Mouse (Mus musculus) CD4-positive, CD25-positive, alpha-beta regulatory T cell, adult 2 months (primary cell): ENCODE results near the gene Csnk2a2.

Experiments
- DNase-seq: peaks from one replicate; pipeline ENCODE4 v3.0.0-alpha.2; 2012; ENCODE audit warnings: low read depth, low spot score

Csnk2a2 gene

GRCm38 (mm10) chr8:95487800-95488697, 1.8 kb downstream of the Csnk2a2 start:
- DNase-seq: peak; percentile 37

GRCm38 (mm10) chr8:95470008-95470407, 19.8 kb downstream of the Csnk2a2 start:
- no peak for DNase-seq

DNA sequence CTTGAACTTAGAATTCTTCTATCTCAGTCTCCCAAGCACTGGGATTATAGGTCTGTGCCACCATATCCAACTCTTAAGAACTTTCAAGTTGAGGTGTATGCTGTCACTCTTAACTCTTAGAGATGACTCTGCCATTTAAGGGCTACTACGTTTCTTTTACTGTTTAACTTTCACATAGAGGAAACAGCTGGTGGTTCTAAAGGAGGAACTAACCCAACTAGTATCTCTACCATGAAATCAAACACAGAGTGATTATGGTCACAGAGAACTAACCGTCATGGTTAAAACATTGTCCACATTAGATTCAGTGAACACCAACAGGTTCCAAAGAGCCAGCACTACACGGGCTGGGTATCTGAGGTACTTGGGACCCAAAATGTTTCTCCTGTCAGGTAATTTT, 20.8 kb downstream of the Csnk2a2 start:
- DNase-seq: no peak

DNA sequence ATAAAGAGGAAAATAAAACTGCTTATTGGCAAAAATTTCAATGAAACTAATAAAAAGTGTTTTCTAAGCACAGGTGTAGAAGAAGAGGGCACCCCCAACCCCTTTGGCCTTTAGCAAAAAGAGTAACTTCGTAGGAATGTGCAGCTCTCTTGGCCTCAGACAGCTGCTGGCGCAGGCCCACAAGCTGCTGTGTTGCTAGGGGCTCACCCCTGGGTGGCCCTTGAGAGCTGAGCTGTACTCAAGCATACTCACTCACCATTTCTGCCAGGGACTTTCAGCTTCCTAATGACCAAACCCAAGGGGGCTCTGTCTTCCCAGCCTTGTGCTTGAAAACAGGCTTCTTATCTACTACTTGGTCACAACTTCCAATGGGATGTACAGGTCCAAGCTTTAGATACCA, 23.3 kb downstream of the Csnk2a2 start:
- no peak for DNase-seq

- no peak for DNase-seq
Observed at GRCm38 (mm10) chr8:95452518-95452917, 37.3 kb downstream of the Csnk2a2 start.

DNA sequence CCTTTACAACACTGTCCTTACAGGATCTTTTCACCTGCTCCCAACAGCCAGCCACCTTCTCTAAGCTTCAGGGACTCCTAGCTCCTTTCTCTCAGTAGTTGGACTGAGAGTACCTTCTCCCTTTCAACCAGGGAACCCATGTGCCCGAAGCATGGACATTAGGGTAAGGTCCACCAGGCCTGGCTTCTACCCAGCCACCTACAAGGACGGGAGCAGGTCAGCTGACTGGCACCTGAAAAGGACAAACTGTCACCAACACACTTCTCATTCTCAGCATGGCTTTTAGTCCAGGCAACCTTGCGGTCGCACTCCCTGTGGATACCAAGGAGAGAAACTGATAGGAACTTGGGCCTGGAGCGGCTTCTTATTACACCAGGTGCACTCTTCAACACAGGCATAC, 39.6 kb downstream of the Csnk2a2 start:
- DNase-seq: no peak

DNA sequence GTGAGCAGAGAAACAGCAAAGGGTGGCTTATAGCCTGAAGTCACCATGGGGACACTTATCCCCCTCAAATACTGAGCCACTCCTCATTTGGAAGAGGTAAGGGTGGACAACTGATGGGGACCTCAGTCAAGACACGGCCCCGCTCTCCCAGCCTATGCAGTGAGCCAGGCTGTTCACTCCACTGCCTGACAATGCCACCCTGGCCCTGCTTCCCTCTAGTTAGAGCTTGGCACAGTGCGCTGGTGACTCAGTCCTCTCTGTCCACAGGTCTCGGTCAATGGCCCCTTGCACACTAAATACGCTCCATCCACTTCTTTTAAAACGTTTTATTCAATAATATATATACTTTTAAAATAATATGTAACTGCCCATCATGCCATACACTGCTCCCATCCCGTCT, 42.2 kb downstream of the Csnk2a2 start:
- DNase-seq: no peak

- no peak for DNase-seq
Observed at GRCm38 (mm10) chr8:95445042-95445441, 44.8 kb downstream of the Csnk2a2 start.

DNA sequence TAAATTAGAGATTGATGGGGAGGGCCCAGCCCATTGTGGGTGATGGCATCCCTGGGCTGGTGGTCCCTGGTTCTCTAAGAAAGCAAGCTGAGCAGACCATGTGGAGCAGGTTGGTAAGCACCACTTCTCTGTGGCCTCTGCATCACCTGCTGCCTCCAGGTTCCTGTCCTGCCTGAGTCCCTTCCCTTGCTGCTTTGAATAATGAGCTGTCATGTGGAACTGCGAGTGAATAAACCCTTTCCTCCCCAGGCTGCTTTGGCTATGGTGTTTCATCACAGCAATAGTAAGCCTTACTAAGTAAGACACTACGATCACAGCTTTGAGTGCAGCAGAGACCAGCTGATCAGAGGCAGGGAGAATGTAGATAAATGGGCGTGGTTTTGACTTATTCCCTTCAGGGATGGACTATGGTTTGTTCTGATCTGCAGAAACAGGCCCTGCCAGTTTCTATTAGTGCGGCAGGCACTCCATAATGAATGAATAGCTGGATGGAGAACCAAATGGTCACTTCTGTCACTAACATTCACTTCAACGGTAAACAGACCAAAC, 48.3 kb downstream of the Csnk2a2 start:
- no peak for DNase-seq

DNA sequence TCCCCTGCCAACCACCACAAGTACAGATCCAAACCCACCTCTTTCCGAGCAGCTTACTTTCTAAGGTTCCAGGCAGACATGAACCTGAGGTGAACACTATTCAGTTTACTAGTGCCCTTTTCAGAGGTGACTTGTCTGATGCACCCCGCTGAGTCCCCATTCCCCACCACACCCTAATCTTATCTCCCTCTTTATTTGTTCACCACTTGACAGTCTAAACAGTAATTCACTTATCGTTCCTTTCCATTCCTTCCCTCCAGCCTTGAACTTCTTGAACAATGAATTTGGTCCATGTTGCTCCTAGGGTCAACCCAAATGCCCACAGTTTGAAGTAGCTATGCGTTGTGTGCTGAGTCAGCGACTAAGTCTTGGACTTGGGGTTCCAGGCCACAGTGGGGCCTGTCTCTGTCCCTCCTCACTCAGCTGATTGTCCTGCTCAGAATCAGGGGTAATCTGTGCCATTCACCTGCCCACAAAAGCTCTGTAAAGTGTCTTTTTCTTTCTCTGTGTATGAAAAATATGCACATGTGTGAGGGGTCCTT, 49.6 kb downstream of the Csnk2a2 start:
- no peak for DNase-seq

DNA sequence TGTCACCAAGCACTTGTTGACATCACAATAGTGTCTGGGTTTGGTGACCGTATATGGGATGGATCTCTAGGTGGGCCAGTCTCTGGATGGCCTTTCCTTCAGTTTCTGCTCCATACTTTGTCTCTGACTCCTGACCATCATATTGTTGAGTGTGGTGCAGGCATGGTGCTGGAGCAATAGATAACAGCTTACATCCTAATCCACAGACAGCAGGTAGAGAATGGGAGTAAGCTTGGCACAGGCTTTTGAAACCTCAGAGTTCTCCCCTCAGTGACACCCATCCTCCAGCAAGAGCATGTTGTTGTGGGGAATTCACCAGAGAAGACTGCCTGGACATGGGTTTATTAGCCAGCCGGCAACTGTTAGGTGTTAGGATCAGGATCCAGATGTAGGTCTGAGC, 50.4 kb downstream of the Csnk2a2 start:
- DNase-seq: no peak

DNA sequence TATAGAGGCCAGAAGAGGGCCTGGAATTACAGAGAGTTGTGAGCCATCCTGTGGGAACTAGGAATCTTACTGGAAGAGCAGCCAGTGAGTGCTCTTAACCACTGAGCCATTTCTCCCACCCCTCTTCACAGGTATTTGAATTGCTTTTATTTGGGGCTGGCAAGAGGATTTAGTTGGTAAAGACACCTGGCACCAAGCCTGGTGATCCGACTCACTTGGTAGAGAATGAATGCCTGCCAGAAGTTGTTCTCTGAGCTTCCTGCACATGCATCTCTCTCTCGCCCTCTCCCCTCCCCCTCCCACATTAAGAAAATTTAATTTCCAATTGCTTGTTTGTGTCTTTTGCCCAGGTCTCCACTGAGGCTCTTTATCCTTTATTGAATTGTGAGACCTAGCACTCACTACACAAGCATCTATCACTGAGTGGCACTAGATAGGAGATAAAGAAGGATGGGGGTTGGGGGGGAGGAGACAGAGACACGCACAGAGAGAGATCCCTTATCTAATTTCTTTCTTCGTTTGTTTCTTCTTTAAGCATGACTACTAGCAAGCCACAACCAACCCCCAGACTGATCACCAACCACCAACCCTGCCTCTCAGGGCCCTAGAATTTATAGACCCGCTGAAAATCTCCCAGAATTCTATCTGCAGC, 52.4 kb downstream of the Csnk2a2 start:
- no peak for DNase-seq

GRCm38 (mm10) chr8:95435930-95436329, 53.9 kb downstream of the Csnk2a2 start:
- peak; percentile 30 for DNase-seq

GRCm38 (mm10) chr8:95435471-95435870, 54.4 kb downstream of the Csnk2a2 start:
- no peak for DNase-seq

DNA sequence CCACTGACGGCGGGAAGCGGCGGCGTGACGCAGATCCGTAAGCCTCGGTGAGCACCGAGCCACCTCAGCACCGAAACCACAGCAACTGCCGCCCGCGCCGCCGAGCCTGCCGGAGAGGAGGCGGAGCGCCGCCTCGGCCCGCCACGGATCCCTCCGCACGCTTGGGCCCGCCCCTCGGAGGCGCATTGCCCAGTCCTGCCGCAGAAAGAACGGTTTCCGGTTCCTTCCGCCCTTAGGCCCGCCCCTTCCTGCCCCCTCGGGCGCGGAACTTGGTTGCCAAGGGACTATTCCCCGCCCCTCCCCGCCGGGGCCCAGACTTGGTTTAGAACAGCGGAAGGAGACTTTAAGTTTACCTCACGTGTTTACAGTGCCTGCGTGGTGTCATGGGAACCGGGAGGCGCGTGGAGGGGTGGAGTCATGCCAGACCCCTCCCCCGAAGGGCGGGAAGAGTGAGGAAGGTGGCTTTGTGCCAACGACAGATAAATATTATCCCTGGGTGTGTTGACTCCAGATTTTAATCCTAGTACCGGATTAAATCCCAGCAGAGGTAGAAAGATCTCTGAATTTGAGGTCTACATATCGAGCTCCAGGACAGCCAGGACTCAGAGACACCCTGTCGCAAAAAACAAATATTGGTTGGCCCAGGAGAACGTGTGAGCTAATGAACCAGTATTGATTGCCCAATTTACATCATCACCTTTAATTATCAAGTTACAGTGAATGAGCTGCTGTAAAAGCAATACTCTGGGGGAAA, 55.0 kb downstream of the Csnk2a2 start, which contains the start of gene Cfap20:
Gene Cfap20, minus strand, starts transcription at position 184 of the 754 bp plus-strand sequence.
- peak; percentile 100 for DNase-seq

DNA sequence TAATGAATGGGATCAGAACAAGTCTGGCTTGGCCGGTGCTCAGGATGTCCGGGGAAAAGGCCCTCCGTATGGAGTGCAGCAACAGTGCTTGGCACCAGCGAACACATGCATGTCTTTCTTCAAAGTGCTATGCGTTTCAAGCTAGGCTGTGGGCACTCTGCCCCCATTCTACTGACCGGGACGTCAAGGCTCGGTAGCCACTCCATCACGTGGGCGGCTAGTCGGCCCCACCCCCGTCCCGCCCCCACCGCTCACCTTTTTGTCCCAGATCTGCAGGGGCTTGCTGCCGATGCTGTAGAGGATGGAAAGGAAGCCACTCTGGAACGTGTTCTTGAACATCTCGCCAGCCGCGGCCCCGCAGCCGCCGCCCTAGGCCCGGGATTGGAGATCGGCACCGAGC, 55.6 kb downstream of the Csnk2a2 start:
- DNase-seq: no peak

DNA sequence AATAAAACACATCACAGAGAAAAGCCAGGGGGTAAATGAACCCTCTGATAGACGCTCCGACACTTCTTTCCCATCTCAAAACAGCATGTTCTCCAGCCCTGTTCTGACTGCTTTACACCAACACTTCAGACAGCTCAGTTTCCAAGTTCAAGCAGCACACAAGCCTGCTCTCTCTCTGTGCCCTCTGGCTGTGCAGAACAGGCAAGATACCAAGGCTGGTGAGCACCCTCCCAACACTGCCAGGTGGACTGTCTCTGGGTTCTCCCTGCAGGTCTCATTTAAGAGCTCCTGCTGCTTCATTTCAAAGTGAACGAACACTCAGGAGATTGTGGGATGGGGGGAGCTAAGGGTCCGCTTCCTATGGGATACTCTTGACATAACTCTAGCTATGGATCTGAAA, 56.7 kb downstream of the Csnk2a2 start:
- DNase-seq: no peak

- no peak for DNase-seq
Observed at GRCm38 (mm10) chr8:95432471-95432870, 57.4 kb downstream of the Csnk2a2 start.

- DNase-seq: no peak
Observed at GRCm38 (mm10) chr8:95429945-95430344, 59.9 kb downstream of the Csnk2a2 start.

GRCm38 (mm10) chr8:95427594-95428535, 62.0 kb downstream of the Csnk2a2 start:
- DNase-seq: peak; percentile 87
